ENCODE assay signal across 7 mouse cellular contexts in the genomic region with DNA sequence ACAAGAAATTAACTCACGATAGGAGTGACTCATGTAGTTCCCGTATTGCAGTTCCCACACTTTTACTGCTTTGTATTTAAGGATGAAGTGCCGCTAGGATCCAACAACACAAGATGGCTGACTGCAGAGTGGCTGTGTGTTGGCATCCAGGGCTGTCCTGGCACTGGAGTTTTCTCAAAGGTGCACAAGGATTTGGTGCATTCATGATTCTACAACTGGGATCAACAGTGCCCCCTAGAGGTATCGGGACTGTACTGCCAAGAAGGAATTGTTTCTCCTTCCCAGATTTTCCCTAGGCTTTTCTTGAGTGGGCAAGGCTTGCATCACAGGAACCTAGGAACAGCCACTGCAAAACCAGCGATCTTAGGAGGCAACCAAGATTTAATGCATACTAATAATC.
A peak's percentile ranks its signal among the peaks of the same experiment; 100 is the strongest.
DNase-seq lines count a peak whose midpoint lies in the region; ATAC-seq and TF ChIP-seq lines count a peak whose summit lies in the region.

No protein-coding gene starts in this region.

- H3K4me3 ChIP-seq in midbrain, embryonic 10.5 days, result no peak overlapping the region
- no peak overlapping the region for H3K4me3 ChIP-seq in midbrain, embryonic 15.5 days
- H3K4me3 ChIP-seq in kidney, embryonic 14.5 days (ENCODE audit: low read length), result no peak overlapping the region
- H3K4me3 ChIP-seq in limb, embryonic 11.5 days (ENCODE audit: low read depth, low read length), result no peak overlapping the region
- no peak overlapping the region for H3K4me3 ChIP-seq in stomach, postnatal 0 days (ENCODE audit: low read depth, low read length)

- no peak overlapping the region for H3K4me2 ChIP-seq in midbrain, embryonic 15.5 days
- no peak overlapping the region for H3K4me2 ChIP-seq in kidney, embryonic 14.5 days (replicated peaks; ENCODE audit: low read depth, low read length)
- H3K4me2 ChIP-seq in limb, embryonic 11.5 days (ENCODE audit: low read depth, severe bottlenecking), result no peak overlapping the region
- no peak overlapping the region for H3K4me2 ChIP-seq in stomach, postnatal 0 days (replicated peaks; ENCODE audit: low read depth)

- DNase-seq in midbrain, embryonic 10.5 days (ENCODE audit: low spot score), result peak; percentile 34
- DNase-seq in adrenal gland, adult (ENCODE audit: inconsistent age in 2 of 2, low spot score in 1 of 2), result peak; percentile 73 to 90
- peak; percentile 5 to 22 for DNase-seq in cerebellum, postnatal 36 days
- DNase-seq in limb, embryonic 11.5 days (ENCODE audit: low spot score), result peak; percentile 65
- peak; percentile 35 for DNase-seq in stomach, postnatal 0 days (ENCODE audit: low spot score)

- peak; percentile 82 for TF ChIP-seq CTCF in stomach, postnatal 0 days (IDR thresholded peaks at IDR 0.05; ENCODE audit: low read depth)

- no peak overlapping the region for H3K27ac ChIP-seq in midbrain, embryonic 10.5 days (replicated peaks)
- H3K27ac ChIP-seq in midbrain, embryonic 15.5 days, result no peak overlapping the region
- no peak overlapping the region for H3K27ac ChIP-seq in kidney, embryonic 14.5 days (ENCODE audit: low read depth, low read length)
- H3K27ac ChIP-seq in limb, embryonic 11.5 days (replicated peaks; ENCODE audit: low read depth, low read length), result no peak overlapping the region
- no peak overlapping the region for H3K27ac ChIP-seq in stomach, postnatal 0 days (replicated peaks)

- H3K9me3 ChIP-seq in midbrain, embryonic 10.5 days (replicated peaks), result no peaks in the 10 kb centered on the region
- H3K9me3 ChIP-seq in midbrain, embryonic 15.5 days, result no peaks in the 10 kb centered on the region
- H3K9me3 ChIP-seq in kidney, embryonic 14.5 days (ENCODE audit: control insufficient read depth, low read length), result no peaks in the 10 kb centered on the region
- H3K9me3 ChIP-seq in limb, embryonic 11.5 days (ENCODE audit: control insufficient read depth, low read length), result peaks cover 2% of the 10 kb centered on the region; the same call in 1 of the 2 replicates
- no peaks in the 10 kb centered on the region for H3K9me3 ChIP-seq in stomach, postnatal 0 days (ENCODE audit: control insufficient read depth, low read length)

- ATAC-seq in midbrain, embryonic 15.5 days (replicated peaks), result no peak
- peak; percentile 55; the same call in 1 of the 2 replicates for ATAC-seq in kidney, embryonic 14.5 days (ENCODE audit: low FRiP score, low TSS enrichment)
- no peak for ATAC-seq in limb, embryonic 11.5 days (ENCODE audit: insufficient number of reproducible peaks, low FRiP score, low TSS enrichment, low read depth)
- no peak for ATAC-seq in stomach, postnatal 0 days (ENCODE audit: low FRiP score, low TSS enrichment)

- no peaks in the 10 kb centered on the region for H3K27me3 ChIP-seq in midbrain, embryonic 10.5 days (ENCODE audit: low read depth, poor library complexity, severe bottlenecking)
- H3K27me3 ChIP-seq in midbrain, embryonic 15.5 days (replicated peaks), result no peaks in the 10 kb centered on the region
- H3K27me3 ChIP-seq in kidney, embryonic 14.5 days (ENCODE audit: control insufficient read depth, insufficient read depth, low read length), result no peaks in the 10 kb centered on the region
- no peaks in the 10 kb centered on the region for H3K27me3 ChIP-seq in limb, embryonic 11.5 days (ENCODE audit: control insufficient read depth, insufficient read depth, low read length)
- no peaks in the 10 kb centered on the region for H3K27me3 ChIP-seq in stomach, postnatal 0 days (ENCODE audit: control insufficient read depth, insufficient read depth, low read length)

- TF ChIP-seq EP300 in stomach, postnatal 0 days (optimal IDR thresholded peaks at IDR 0.05), result no peak

- H3K9ac ChIP-seq in midbrain, embryonic 15.5 days, result no peak overlapping the region
- no peak overlapping the region for H3K9ac ChIP-seq in kidney, embryonic 14.5 days (ENCODE audit: low read depth, low read length)
- no peak overlapping the region for H3K9ac ChIP-seq in limb, embryonic 11.5 days (ENCODE audit: low read length)
- no peak overlapping the region for H3K9ac ChIP-seq in stomach, postnatal 0 days (ENCODE audit: low read length)

- H3K4me1 ChIP-seq in midbrain, embryonic 10.5 days, result no peaks in the 10 kb centered on the region
- H3K4me1 ChIP-seq in midbrain, embryonic 15.5 days, result no peaks in the 10 kb centered on the region
- H3K4me1 ChIP-seq in kidney, embryonic 14.5 days (ENCODE audit: control insufficient read depth, insufficient read depth, low read length), result no peaks in the 10 kb centered on the region
- H3K4me1 ChIP-seq in limb, embryonic 11.5 days (ENCODE audit: control insufficient read depth, insufficient read depth, low read length), result no peaks in the 10 kb centered on the region
- H3K4me1 ChIP-seq in stomach, postnatal 0 days (replicated peaks; ENCODE audit: control insufficient read depth, insufficient read depth), result no peaks in the 10 kb centered on the region

- 63% methylated on average over 5 of the region's 5 CpGs for WGBS in midbrain, embryonic 10.5 days
- WGBS in midbrain, embryonic 15.5 days, result 63% methylated on average over 5 of the region's 5 CpGs
- WGBS in kidney, embryonic 14.5 days, result 57% methylated on average over 5 of the region's 5 CpGs
- WGBS in limb, embryonic 11.5 days, result 60% methylated on average over 5 of the region's 5 CpGs
- WGBS in stomach, postnatal 0 days, result 58% methylated on average over 5 of the region's 5 CpGs

- no peaks in the 10 kb centered on the region for H3K36me3 ChIP-seq in midbrain, embryonic 10.5 days
- H3K36me3 ChIP-seq in midbrain, embryonic 15.5 days (replicated peaks), result no peaks in the 10 kb centered on the region
- H3K36me3 ChIP-seq in kidney, embryonic 14.5 days (ENCODE audit: control insufficient read depth, insufficient read depth, low read length), result no peaks in the 10 kb centered on the region
- no peaks in the 10 kb centered on the region for H3K36me3 ChIP-seq in limb, embryonic 11.5 days (ENCODE audit: control insufficient read depth, insufficient read depth, low read length)
- no peaks in the 10 kb centered on the region for H3K36me3 ChIP-seq in stomach, postnatal 0 days (ENCODE audit: control insufficient read depth, insufficient read depth, low read length)

Comparison
In these comparisons a context has a peak if more than half of its experiments do, and no peak if none do; other contexts are left out.
1. DNase-seq: peak in every context shown above with its lines; median percentile 82 in adrenal gland, adult; 65 in limb, embryonic 11.5 days; 35 in stomach, postnatal 0 days; 34 in midbrain, embryonic 10.5 days; 14 in cerebellum, postnatal 36 days.